Mouse (Mus musculus) macrophage (primary cell): ENCODE results near the gene Cebpb. TPM values are rescaled to one million over a fixed set of nuclear protein-coding genes. Genes with fewer than 3 reads are reported as not detected.

Experiments used
- H3K27ac ChIP-seq: fragments of 350-480 bp; formaldehyde crosslinking; 2 replicates; pipeline ENCODE4 v1.9.0; 2021
- H3K36me3 ChIP-seq: fragments of 350-480 bp; formaldehyde crosslinking; 2 replicates; pipeline ENCODE4 v1.9.0; 2021; ENCODE audit errors: inconsistent target
- H3K4me3 ChIP-seq: fragments of 350-480 bp; formaldehyde crosslinking; 2 replicates; pipeline ENCODE4 v1.9.0; 2021; ENCODE audit errors: inconsistent target
- H3K79me2 ChIP-seq: fragments of 350-480 bp; formaldehyde crosslinking; 2 replicates; pipeline ENCODE4 v1.9.0; 2021; ENCODE audit errors: inconsistent target
- WGBS: methylation state at CpG from one replicate; pipeline ENCODE4 v1.1.7; 2026; ENCODE audit warnings: inconsistent platforms; ENCODE audit not compliant: missing documents; 5-methylcytosine and 5-hydroxymethylcytosine counted together
- polyA plus RNA-seq: library from polyadenylated mRNA; stranded (reverse); fragments of 250-400 nt; gene quantifications from 3 replicates; pipeline ENCODE4 v1.2.4, GENCODE M21; 2018; ENCODE audit warnings: inconsistent platforms

The Cebpb gene
- polyA plus RNA-seq, 1 experiment from 2014 or later, result 4.8 TPM

GRCm38 (mm10) chr2:167692831-167693230, 4.1 kb downstream of the Cebpb start:
- peaks cover 42% of the 10 kb centered on the region for H3K79me2 ChIP-seq
- H3K27ac ChIP-seq, result no peak overlapping the region
- 81% methylated on average over 3 of the region's 3 CpGs for WGBS
- peaks cover 14% of the 10 kb centered on the region; the same call in 1 of the 2 replicates for H3K36me3 ChIP-seq
- no peak overlapping the region for H3K4me3 ChIP-seq

DNA sequence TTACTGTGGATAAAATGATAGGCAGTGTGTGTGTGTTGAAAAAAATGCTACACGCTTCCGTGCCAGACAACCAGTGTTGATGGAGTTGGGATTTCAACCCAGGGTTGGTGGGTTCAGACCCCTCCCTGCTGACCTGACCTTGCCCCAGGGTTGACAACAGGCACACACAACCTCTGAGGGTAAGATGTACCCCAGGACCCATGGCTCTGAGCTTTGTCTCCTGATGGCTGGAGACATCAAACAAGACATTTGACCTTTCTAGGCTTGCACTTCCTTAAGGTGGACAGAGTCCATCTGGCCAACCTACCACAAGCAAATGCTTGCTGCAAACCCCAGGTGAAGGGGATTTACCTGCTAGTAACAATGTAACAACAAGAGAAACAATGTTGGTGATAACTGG, 4.8 kb downstream of the Cebpb start:
- Histone ChIP-seq H3K36me3 (peaks cover 14% of the 10 kb centered on the region; the same call in 1 of the 2 replicates), H3K4me3 (no peak overlapping the region), H3K79me2 (peaks cover 42% of the 10 kb centered on the region), H3K27ac (no peak overlapping the region)
- 100% methylated on average over 2 of the region's 2 CpGs for WGBS

GRCm38 (mm10) chr2:167694244-167694643, 5.5 kb downstream of the Cebpb start:
- H3K4me3 ChIP-seq, result no peak overlapping the region
- no CpG with 5 or more reads among the region's 1 CpGs for WGBS

GRCm38 (mm10) chr2:167694963-167695362, 6.2 kb downstream of the Cebpb start:
- no peak overlapping the region for H3K4me3 ChIP-seq
- H3K79me2 ChIP-seq, result peaks cover 41% of the 10 kb centered on the region
- WGBS, result 93% methylated on average over 7 of the region's 7 CpGs
- H3K27ac ChIP-seq, result no peak overlapping the region
- peaks cover 14% of the 10 kb centered on the region; the same call in 1 of the 2 replicates for H3K36me3 ChIP-seq

More at GRCm38 (mm10) chr2:167694244-167694643, 5.5 kb downstream of the Cebpb start:
- Histone ChIP-seq H3K79me2 (peaks cover 42% of the 10 kb centered on the region), H3K36me3 (peaks cover 14% of the 10 kb centered on the region; the same call in 1 of the 2 replicates), H3K27ac (no peak overlapping the region)

GRCm38 (mm10) chr2:167695491-167695890, 6.8 kb downstream of the Cebpb start:
- H3K27ac ChIP-seq, result no peak overlapping the region
- peaks cover 36% of the 10 kb centered on the region for H3K79me2 ChIP-seq
- no peak overlapping the region for H3K4me3 ChIP-seq
- 95% methylated on average over 14 of the region's 14 CpGs for WGBS
- H3K36me3 ChIP-seq, result peaks cover 14% of the 10 kb centered on the region; the same call in 1 of the 2 replicates

DNA sequence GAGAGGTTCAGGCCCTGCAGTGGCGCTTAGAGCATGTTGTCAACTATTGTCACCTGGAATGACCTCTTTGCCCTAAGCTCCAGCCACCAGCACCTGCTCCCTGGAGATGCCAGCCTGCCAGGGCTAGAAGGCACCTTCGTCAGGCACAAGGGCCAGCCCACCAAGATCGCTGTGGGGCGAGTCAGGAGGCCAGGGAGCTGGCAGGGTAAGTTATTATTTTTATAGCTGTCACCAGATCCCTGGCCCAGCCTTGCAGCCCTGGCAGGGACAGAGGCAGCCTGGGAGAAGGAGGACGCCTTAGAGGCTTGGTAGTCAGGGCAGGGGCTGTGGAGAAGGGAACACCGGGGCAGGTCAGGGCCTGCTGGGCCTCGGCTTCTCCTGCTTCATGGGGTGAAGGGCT, 7.4 kb downstream of the Cebpb start:
- no peak overlapping the region for H3K4me3 ChIP-seq

DNA sequence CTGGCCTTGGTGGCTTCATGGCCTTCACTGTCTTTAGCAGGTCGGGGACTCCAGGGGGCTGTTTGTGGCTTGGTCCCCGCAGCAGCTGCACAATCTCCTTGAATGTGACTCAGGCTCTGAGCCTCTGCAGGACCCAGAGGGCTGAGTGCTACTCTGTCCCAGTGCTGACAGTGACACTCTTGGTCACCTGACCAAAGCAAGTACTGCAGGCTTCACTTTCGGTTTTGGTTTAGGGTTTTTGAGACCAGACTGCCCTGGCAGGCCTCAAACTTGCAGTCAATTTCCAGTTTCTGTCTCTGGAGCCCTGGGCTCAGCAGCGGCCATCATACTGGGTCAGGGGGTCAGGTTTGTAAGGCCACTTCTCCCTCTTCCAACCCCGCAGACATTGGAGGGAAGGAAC, 9.2 kb downstream of the Cebpb start:
- peak overlapping the region; percentile 17; the same call in 1 of the 2 replicates for H3K4me3 ChIP-seq
- peaks cover under 1% of the 10 kb centered on the region; the same call in 1 of the 2 replicates for H3K36me3 ChIP-seq
- H3K79me2 ChIP-seq, result peaks cover 12% of the 10 kb centered on the region; the same call in 1 of the 2 replicates
- H3K27ac ChIP-seq, result peak overlapping the region; percentile 87
- 0% methylated on average over 5 of the region's 5 CpGs for whole genome bisulfite sequencing

More for the DNA sequence above, 7.4 kb downstream of the Cebpb start:
- Histone ChIP-seq H3K36me3 (peaks cover 14% of the 10 kb centered on the region; the same call in 1 of the 2 replicates), H3K79me2 (peaks cover 29% of the 10 kb centered on the region), H3K27ac (no peak overlapping the region)
- WGBS, result 93% methylated on average over 7 of the region's 7 CpGs

DNA sequence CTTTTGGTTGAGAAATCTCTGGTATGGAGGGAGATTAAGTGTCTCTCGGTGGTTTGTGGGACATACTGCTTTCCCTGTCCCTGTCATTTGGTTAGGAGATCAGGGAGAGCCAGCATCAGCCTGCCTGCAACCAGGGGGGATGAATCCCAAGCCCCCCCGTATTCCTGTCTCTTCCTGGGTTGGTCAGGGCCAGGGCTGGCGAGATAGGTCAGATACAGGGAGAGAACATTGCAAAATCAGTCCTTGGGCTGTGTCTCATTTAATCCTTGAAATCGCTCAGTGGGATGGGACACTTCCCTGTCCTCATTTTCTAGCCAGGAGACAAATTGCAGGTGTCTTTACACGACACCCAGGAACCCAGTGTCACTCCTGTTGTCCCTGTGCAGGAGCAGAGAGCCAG, 11.3 kb downstream of the Cebpb start:
- Histone ChIP-seq H3K4me3 (no peak overlapping the region), H3K36me3 (no peaks in the 10 kb centered on the region), H3K27ac (no peak overlapping the region), H3K79me2 (no peaks in the 10 kb centered on the region; the same call in 1 of the 2 replicates)
- 75% methylated on average over 5 of the region's 5 CpGs for WGBS

DNA sequence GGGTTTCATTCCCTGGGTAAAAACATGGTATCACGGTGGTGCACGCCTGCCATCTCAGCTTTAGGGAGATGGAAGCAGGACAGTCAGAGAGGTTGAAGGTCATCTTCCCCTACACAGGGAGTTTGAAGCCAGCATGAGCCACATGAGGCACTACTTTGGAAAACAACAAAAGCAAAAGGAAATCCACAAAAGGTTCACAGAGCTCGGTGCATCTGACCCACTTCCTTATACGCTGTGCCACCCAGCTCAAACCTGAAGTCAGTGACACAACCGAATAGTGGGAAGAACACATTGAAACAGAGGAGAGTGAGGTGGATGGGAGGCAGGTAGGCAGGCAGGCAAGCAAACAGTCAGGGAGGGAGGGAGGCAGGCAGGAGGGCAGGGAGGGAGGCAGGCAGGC, 12.8 kb downstream of the Cebpb start:
- Histone ChIP-seq H3K36me3 (no peaks in the 10 kb centered on the region), H3K4me3 (no peak overlapping the region), H3K27ac (peak overlapping the region; percentile 7; the same call in 1 of the 2 replicates), H3K79me2 (no peaks in the 10 kb centered on the region; the same call in 1 of the 2 replicates)
- WGBS, result 40% methylated on average over 5 of the region's 5 CpGs

- 85% methylated on average over 6 of the region's 6 CpGs for WGBS
- Histone ChIP-seq H3K36me3 (no peaks in the 10 kb centered on the region), H3K79me2 (no peaks in the 10 kb centered on the region), H3K4me3 (no peak overlapping the region), H3K27ac (0 out of 2 replicates have a peak overlapping the region, but pooled peaks have one; percentile 7)
These were observed 13.4 kb downstream of the Cebpb start for GRCm38 (mm10) chr2:167702126-167702525.

- Histone ChIP-seq H3K4me3 (no peak overlapping the region), H3K36me3 (no peaks in the 10 kb centered on the region), H3K79me2 (no peaks in the 10 kb centered on the region), H3K27ac (no peak overlapping the region)
- 91% methylated on average over 4 of the region's 4 CpGs for WGBS
These were observed 15.7 kb downstream of the Cebpb start for GRCm38 (mm10) chr2:167704409-167704808.

- H3K4me3 ChIP-seq, result no peak overlapping the region
- no peak overlapping the region for H3K27ac ChIP-seq
- H3K79me2 ChIP-seq, result no peaks in the 10 kb centered on the region
- H3K36me3 ChIP-seq, result no peaks in the 10 kb centered on the region
- 95% methylated on average over 11 of the region's 11 CpGs for WGBS
These were observed 17.6 kb downstream of the Cebpb start for GRCm38 (mm10) chr2:167706183-167706939.

GRCm38 (mm10) chr2:167708373-167708772, 19.7 kb downstream of the Cebpb start:
- 82% methylated on average over 15 of the region's 15 CpGs for WGBS
- Histone ChIP-seq H3K79me2 (no peaks in the 10 kb centered on the region), H3K27ac (no peak overlapping the region), H3K4me3 (no peak overlapping the region), H3K36me3 (no peaks in the 10 kb centered on the region)

- H3K27ac ChIP-seq, result no peak overlapping the region
- no peaks in the 10 kb centered on the region for H3K36me3 ChIP-seq
- WGBS, result 37% methylated on average over 6 of the region's 6 CpGs
- H3K4me3 ChIP-seq, result no peak overlapping the region
- H3K79me2 ChIP-seq, result no peaks in the 10 kb centered on the region
These were observed 21.3 kb downstream of the Cebpb start for GRCm38 (mm10) chr2:167709969-167710368.

GRCm38 (mm10) chr2:167710574-167710973, 21.9 kb downstream of the Cebpb start:
- Histone ChIP-seq H3K27ac (no peak overlapping the region), H3K4me3 (no peak overlapping the region), H3K36me3 (no peaks in the 10 kb centered on the region), H3K79me2 (no peaks in the 10 kb centered on the region)
- WGBS, result 25% methylated on average over 6 of the region's 6 CpGs
